Mouse (Mus musculus) cerebellum, adult 8-10 months (tissue): ENCODE results near the gene C1ql1.
A peak's percentile ranks its signal among the peaks of the same experiment; 100 is the strongest.

Experiments
- DNase-seq: peaks from one replicate; pipeline ENCODE4 v3.0.0; 2022

Gene C1ql1

DNA sequence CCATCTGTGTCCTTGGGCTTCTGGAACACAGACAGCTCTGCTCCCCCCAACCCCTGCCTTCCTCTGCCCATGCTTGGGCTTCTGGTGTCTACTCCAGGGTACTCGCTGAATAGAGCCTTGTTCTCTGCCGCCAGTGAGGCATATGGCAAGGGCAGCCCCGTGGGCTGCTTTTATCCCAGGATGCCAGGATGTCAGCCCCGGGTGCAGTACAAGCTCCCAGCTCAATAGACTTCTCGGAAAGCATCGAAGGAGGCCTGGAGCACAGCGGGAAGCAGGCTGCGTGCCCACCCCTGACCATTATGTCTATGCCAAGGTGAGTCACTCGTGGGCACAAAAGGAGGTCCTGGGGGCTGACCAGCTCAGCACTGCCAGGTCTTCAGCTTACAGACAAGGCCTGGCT, 48.1 kb downstream of the C1ql1 start:
- peak; percentile 75 for DNase-seq

DNA sequence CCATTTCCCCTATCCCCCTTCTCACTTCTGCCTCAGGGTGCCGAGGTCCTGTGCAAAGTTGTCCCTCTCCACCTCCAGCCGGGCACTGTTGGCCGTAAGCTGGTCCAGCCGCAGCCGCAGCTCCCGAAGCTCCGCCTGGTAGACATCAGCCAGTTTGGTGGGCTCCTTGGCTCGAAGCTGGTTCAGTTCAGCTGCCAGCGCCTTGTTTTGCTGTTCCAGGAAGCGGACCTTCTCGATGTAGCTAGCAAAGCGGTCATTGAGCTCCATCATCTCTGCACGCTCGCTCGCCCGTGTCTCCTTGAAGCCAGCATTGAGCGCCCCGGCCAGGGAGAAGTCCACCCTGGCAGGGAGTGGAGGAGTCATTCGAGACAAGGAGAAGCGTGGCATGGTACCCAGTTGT, 49.8 kb downstream of the C1ql1 start:
- no peak for DNase-seq

GRCm38 (mm10) chr11:102895779-102896178, 50.7 kb downstream of the C1ql1 start:
- no peak for DNase-seq

GRCm38 (mm10) chr11:102894716-102895115, 51.8 kb downstream of the C1ql1 start:
- no peak for DNase-seq

GRCm38 (mm10) chr11:102893015-102893651, 53.4 kb downstream of the C1ql1 start:
- peak; percentile 59 for DNase-seq

- no peak for DNase-seq
Measured at GRCm38 (mm10) chr11:102890096-102890495, 56.4 kb downstream of the C1ql1 start.
